20 mouse cellular contexts compared by ENCODE assay signal in genomic region chr5:112686309-112687099, GRCm38 (mm10).
DNase-seq lines count a peak whose midpoint lies in the region; ATAC-seq lines count a peak whose summit lies in the region.
"Had no signal": no experiment of that assay in that cellular context is flagged by ENCODE, and none has a peak within 500 bp of the region (broad histone marks: within the 10 kb centered on the region; RNA-seq: fewer than 3 reads in every experiment).

No protein-coding gene starts in this region.

- no peak overlapping the region for H3K4me3 ChIP-seq in forebrain, embryonic 12.5 days (replicated peaks)
- no peak overlapping the region for H3K4me3 ChIP-seq in forebrain, embryonic 13.5 days
- no peak overlapping the region for H3K4me3 ChIP-seq in hindbrain, embryonic 12.5 days
- no peak overlapping the region for H3K4me3 ChIP-seq in neural tube, embryonic 15.5 days (replicated peaks)
- no peak overlapping the region for H3K4me3 ChIP-seq in intestine, embryonic 16.5 days (ENCODE audit: low read length)
- H3K4me3 ChIP-seq: liver, embryonic 13.5 days; lung, embryonic 15.5 days had no signal

- DNase-seq in right cerebral cortex, adult 18-20 months: peak; percentile 12
- DNase-seq in right cerebral cortex, postnatal 25 days: no peak
- no peak for DNase-seq in layer of hippocampus, postnatal 10 days (ENCODE audit: low spot score in 2 of 2)
- DNase-seq: adrenal gland, postnatal 25 days; cerebellum, adult 11-12 months; cerebellum, postnatal 25 days; gastrocnemius, postnatal 36 days; kidney, adult 11 months; kidney, postnatal 25 days; liver, embryonic 13.5 days; lung, postnatal 4 days; right cerebral cortex, postnatal 14 days; thymus, postnatal 25 days had no signal

- 56% methylated on average over 14 of the region's 14 CpGs for WGBS in forebrain, embryonic 12.5 days
- WGBS in forebrain, embryonic 13.5 days: 52% methylated on average over 14 of the region's 14 CpGs
- WGBS in hindbrain, embryonic 12.5 days: 73% methylated on average over 14 of the region's 14 CpGs
- WGBS in neural tube, embryonic 15.5 days: 56% methylated on average over 14 of the region's 14 CpGs
- 78% methylated on average over 14 of the region's 14 CpGs for WGBS in intestine, embryonic 16.5 days

- H3K9ac ChIP-seq in forebrain, embryonic 12.5 days: no peak overlapping the region
- H3K9ac ChIP-seq in forebrain, embryonic 13.5 days: no peak overlapping the region
- no peak overlapping the region for H3K9ac ChIP-seq in hindbrain, embryonic 12.5 days
- H3K9ac ChIP-seq in neural tube, embryonic 15.5 days (replicated peaks): no peak overlapping the region
- no peak overlapping the region for H3K9ac ChIP-seq in intestine, embryonic 16.5 days (ENCODE audit: low read depth, low read length)
- H3K9ac ChIP-seq: liver, embryonic 13.5 days; lung, embryonic 15.5 days had no signal

- H3K9me3 ChIP-seq in forebrain, embryonic 12.5 days: no peaks in the 10 kb centered on the region
- no peaks in the 10 kb centered on the region for H3K9me3 ChIP-seq in forebrain, embryonic 13.5 days (replicated peaks)
- H3K9me3 ChIP-seq in hindbrain, embryonic 12.5 days (replicated peaks): no peaks in the 10 kb centered on the region
- no peaks in the 10 kb centered on the region for H3K9me3 ChIP-seq in neural tube, embryonic 15.5 days (replicated peaks)
- H3K9me3 ChIP-seq in intestine, embryonic 16.5 days (ENCODE audit: control insufficient read depth, low read length): no peaks in the 10 kb centered on the region
- H3K9me3 ChIP-seq: lung, embryonic 15.5 days had no signal

- H3K4me2 ChIP-seq in forebrain, embryonic 12.5 days: 0 out of 2 replicates have a peak overlapping the region, but pooled peaks have one; percentile 17
- H3K4me2 ChIP-seq in forebrain, embryonic 13.5 days: no peak overlapping the region
- no peak overlapping the region for H3K4me2 ChIP-seq in hindbrain, embryonic 12.5 days (replicated peaks)
- H3K4me2 ChIP-seq in neural tube, embryonic 15.5 days: no peak overlapping the region
- no peak overlapping the region for H3K4me2 ChIP-seq in intestine, embryonic 16.5 days (ENCODE audit: low read depth, low read length)
- H3K4me2 ChIP-seq: liver, embryonic 13.5 days; lung, embryonic 15.5 days had no signal

- H3K36me3 ChIP-seq in forebrain, embryonic 12.5 days (replicated peaks): no peaks in the 10 kb centered on the region
- no peaks in the 10 kb centered on the region for H3K36me3 ChIP-seq in forebrain, embryonic 13.5 days (ENCODE audit: poor library complexity, severe bottlenecking)
- H3K36me3 ChIP-seq in hindbrain, embryonic 12.5 days: no peaks in the 10 kb centered on the region
- no peaks in the 10 kb centered on the region for H3K36me3 ChIP-seq in neural tube, embryonic 15.5 days
- H3K36me3 ChIP-seq in intestine, embryonic 16.5 days (ENCODE audit: control insufficient read depth, insufficient read depth, low read length): no peaks in the 10 kb centered on the region
- H3K36me3 ChIP-seq: liver, embryonic 13.5 days; lung, embryonic 15.5 days had no signal

- H3K27me3 ChIP-seq in forebrain, embryonic 12.5 days: peaks cover 9% of the 10 kb centered on the region; the same call in 1 of the 2 replicates
- H3K27me3 ChIP-seq in forebrain, embryonic 13.5 days: peaks cover 3% of the 10 kb centered on the region; the same call in 1 of the 2 replicates
- no peaks in the 10 kb centered on the region for H3K27me3 ChIP-seq in hindbrain, embryonic 12.5 days
- H3K27me3 ChIP-seq in neural tube, embryonic 15.5 days (replicated peaks): no peaks in the 10 kb centered on the region
- H3K27me3 ChIP-seq in intestine, embryonic 16.5 days (replicated peaks; ENCODE audit: control insufficient read depth, insufficient read depth, low read length): no peaks in the 10 kb centered on the region
- H3K27me3 ChIP-seq: liver, embryonic 13.5 days; lung, embryonic 15.5 days had no signal

- peak; percentile 14; the same call in 1 of the 2 replicates for ATAC-seq in forebrain, embryonic 12.5 days (ENCODE audit: low FRiP score)
- ATAC-seq in forebrain, embryonic 13.5 days: no peak; the same call in 1 of the 2 replicates
- ATAC-seq in hindbrain, embryonic 12.5 days (ENCODE audit: low FRiP score): no peak
- ATAC-seq in neural tube, embryonic 15.5 days (ENCODE audit: low FRiP score): peak; percentile 60
- ATAC-seq in intestine, embryonic 16.5 days: no peak
- ATAC-seq: activated CD4-positive, CD25-positive, alpha-beta regulatory T cell, adult 4 months had no signal

- peaks cover 11% of the 10 kb centered on the region for H3K4me1 ChIP-seq in forebrain, embryonic 12.5 days
- peaks cover 7% of the 10 kb centered on the region for H3K4me1 ChIP-seq in forebrain, embryonic 13.5 days
- 0 out of 2 replicates have a peak, but pooled peaks cover 3% of the 10 kb centered on the region for H3K4me1 ChIP-seq in hindbrain, embryonic 12.5 days
- H3K4me1 ChIP-seq in neural tube, embryonic 15.5 days: peaks cover 21% of the 10 kb centered on the region
- H3K4me1 ChIP-seq in intestine, embryonic 16.5 days (ENCODE audit: control insufficient read depth, insufficient read depth, low read length): no peaks in the 10 kb centered on the region
- H3K4me1 ChIP-seq: lung, embryonic 15.5 days had no signal

- peak overlapping the region; percentile 51; the same call in 1 of the 2 replicates for H3K27ac ChIP-seq in forebrain, embryonic 12.5 days
- no peak overlapping the region for H3K27ac ChIP-seq in forebrain, embryonic 13.5 days
- H3K27ac ChIP-seq in hindbrain, embryonic 12.5 days: 0 out of 2 replicates have a peak overlapping the region, but pooled peaks have one; percentile 17
- H3K27ac ChIP-seq in neural tube, embryonic 15.5 days (replicated peaks): peak overlapping the region; percentile 56
- no peak overlapping the region for H3K27ac ChIP-seq in intestine, embryonic 16.5 days (ENCODE audit: low read length)
- H3K27ac ChIP-seq: liver, embryonic 13.5 days; lung, embryonic 15.5 days had no signal

Comparison
In these comparisons a context has a peak if more than half of its experiments do, and no peak if none do; other contexts are left out.
1. ATAC-seq: peak in forebrain, embryonic 12.5 days (single experiment) and neural tube, embryonic 15.5 days (single experiment); none in forebrain, embryonic 13.5 days (single experiment), hindbrain, embryonic 12.5 days (single experiment) and intestine, embryonic 16.5 days (single experiment).
2. H3K27ac ChIP-seq: peak in forebrain, embryonic 12.5 days (single experiment), hindbrain, embryonic 12.5 days (single experiment) and neural tube, embryonic 15.5 days (single experiment); none in forebrain, embryonic 13.5 days (single experiment) and intestine, embryonic 16.5 days (single experiment).